19 mouse cellular contexts compared by ENCODE assay signal in the genomic region with DNA sequence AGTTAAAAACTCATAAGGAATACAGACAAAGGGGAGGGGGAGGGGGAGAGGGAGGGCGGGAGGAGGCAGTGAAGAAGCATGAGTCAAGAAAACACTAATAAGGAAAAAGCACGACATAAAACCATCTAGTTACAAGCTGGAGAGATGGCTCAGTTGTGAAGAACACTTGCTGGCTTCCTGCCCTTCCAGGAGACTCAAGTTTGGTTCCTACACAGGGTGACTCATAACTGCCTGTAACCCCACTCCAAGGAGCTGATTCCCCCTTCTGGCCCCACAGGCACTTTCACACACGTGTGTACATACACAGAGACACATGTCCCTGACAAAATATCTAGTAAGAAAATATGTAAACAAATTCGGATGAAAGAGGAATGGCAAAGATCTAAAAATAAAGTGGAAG. TPM values are rescaled to one million over a fixed set of nuclear protein-coding genes. Genes with fewer than 3 reads are reported as not detected.
A peak's percentile ranks its signal among the peaks of the same experiment; 100 is the strongest.
DNase-seq lines count a peak whose midpoint lies in the region; ATAC-seq and TF ChIP-seq lines count a peak whose summit lies in the region.
"Had no signal": no experiment of that assay in that cellular context is flagged by ENCODE, and none has a peak within 500 bp of the region (broad histone marks: within the 10 kb centered on the region; RNA-seq: fewer than 3 reads in every experiment).

No protein-coding gene starts in this region.

- TF ChIP-seq CTCF in MEL (IDR thresholded peaks at IDR 0.05 in 2 of 3, conservative IDR thresholded peaks at IDR 0.05 in 1 of 3; ENCODE audit: control insufficient read depth in 1 of 3, insufficient read depth in 1 of 3, low read depth in 2 of 3, low read length in 3 of 3, poor library complexity in 1 of 3, severe bottlenecking in 1 of 3): no peak

- no peak for TF ChIP-seq POLR2A in MEL (IDR thresholded peaks at IDR 0.05; ENCODE audit: control insufficient read depth in 1 of 2, insufficient read depth in 1 of 2, low read depth in 1 of 2, low read length in 2 of 2, poor library complexity in 1 of 2)

- H3K27ac ChIP-seq in MEL (ENCODE audit: control insufficient read depth, low read depth, low read length): no peak overlapping the region
- no peak overlapping the region for H3K27ac ChIP-seq in midbrain, embryonic 13.5 days
- H3K27ac ChIP-seq: embryonic facial prominence, embryonic 13.5 days; hindbrain, embryonic 15.5 days had no signal

- no peak overlapping the region for H3K9ac ChIP-seq in MEL (ENCODE audit: control insufficient read depth, low read depth, low read length, poor library complexity, severe bottlenecking)
- H3K9ac ChIP-seq in midbrain, embryonic 13.5 days (replicated peaks): no peak overlapping the region
- H3K9ac ChIP-seq: embryonic facial prominence, embryonic 13.5 days; heart, embryonic 12.5 days; hindbrain, embryonic 15.5 days had no signal

- no peaks in the 10 kb centered on the region for H3K9me3 ChIP-seq in MEL (replicated peaks; ENCODE audit: insufficient read depth, low read length)
- H3K9me3 ChIP-seq in midbrain, embryonic 13.5 days: peaks cover 26% of the 10 kb centered on the region

- no peak overlapping the region for H3K4me3 ChIP-seq in MEL (ENCODE audit: control insufficient read depth in 1 of 2, insufficient read depth in 1 of 2, low read depth in 2 of 2, low read length in 2 of 2)
- H3K4me3 ChIP-seq in midbrain, embryonic 13.5 days (replicated peaks): no peak overlapping the region
- H3K4me3 ChIP-seq: embryonic facial prominence, embryonic 13.5 days; heart, embryonic 12.5 days; hindbrain, embryonic 15.5 days had no signal

- WGBS in midbrain, embryonic 13.5 days: 88% methylated on average over 4 of the region's 4 CpGs

- no peaks in the 10 kb centered on the region for H3K79me2 ChIP-seq in MEL (ENCODE audit: control insufficient read depth, insufficient read depth, low read length, poor library complexity)

- H3K4me1 ChIP-seq in MEL (ENCODE audit: control insufficient read depth in 1 of 2, insufficient read depth in 2 of 2, low read length in 2 of 2): no peaks in the 10 kb centered on the region
- no peaks in the 10 kb centered on the region for H3K4me1 ChIP-seq in midbrain, embryonic 13.5 days (replicated peaks)
- H3K4me1 ChIP-seq: embryonic facial prominence, embryonic 13.5 days; heart, embryonic 12.5 days; hindbrain, embryonic 15.5 days had no signal

- TF ChIP-seq RAD21 in MEL (IDR thresholded peaks at IDR 0.05; ENCODE audit: low read depth, low read length): no peak

- DNase-seq in frontal cortex, postnatal 14 days (ENCODE audit: low spot score in 2 of 2): no peak
- DNase-seq in right cerebral cortex, adult 18-20 months: peak; percentile 52
- no peak for DNase-seq in right cerebral cortex, postnatal 10 days (ENCODE audit: low spot score in 2 of 2)
- DNase-seq in MEL (ENCODE audit: low read depth, low spot score): peak; percentile 52
- DNase-seq: adrenal gland, postnatal 14 days; cerebellum, adult 18-20 months; cerebellum, adult 9-11 months; cerebellum, postnatal 36 days; gastrocnemius, postnatal 10 days had no signal

- H3K4me2 ChIP-seq in midbrain, embryonic 13.5 days (replicated peaks): no peak overlapping the region
- H3K4me2 ChIP-seq: embryonic facial prominence, embryonic 13.5 days; heart, embryonic 12.5 days; hindbrain, embryonic 15.5 days had no signal

- H3K36me3 ChIP-seq in MEL (ENCODE audit: control insufficient read depth in 1 of 2, insufficient read depth in 2 of 2, low read length in 2 of 2): 0 out of 4 replicates have a peak, but pooled peaks cover 0 to 3% of the 10 kb centered on the region in 2 experiments
- peaks cover 28% of the 10 kb centered on the region for H3K36me3 ChIP-seq in midbrain, embryonic 13.5 days

- no peak for TF ChIP-seq EP300 in MEL (IDR thresholded peaks at IDR 0.05; ENCODE audit: low read depth in 1 of 2, low read length in 2 of 2)

- ATAC-seq in frontal cortex, adult (ENCODE audit: low TSS enrichment): peak; percentile 97
- no peak for ATAC-seq in midbrain, embryonic 13.5 days
- ATAC-seq in granulocyte monocyte progenitor cell, adult 5-6 weeks (replicated peaks; ENCODE audit: poor library complexity, severe bottlenecking): no peak
- ATAC-seq: activated CD4-positive, CD25-positive, alpha-beta regulatory T cell, adult 4 months; forebrain, embryonic 14.5 days; inflammation-experienced regulatory T-cells, adult 6 months; Patski had no signal

- H3K27me3 ChIP-seq in MEL (ENCODE audit: control insufficient read depth in 1 of 2, insufficient read depth in 2 of 2, low read length in 2 of 2): no peaks in the 10 kb centered on the region
- no peaks in the 10 kb centered on the region for H3K27me3 ChIP-seq in midbrain, embryonic 13.5 days
- H3K27me3 ChIP-seq: embryonic facial prominence, embryonic 13.5 days; heart, embryonic 12.5 days; hindbrain, embryonic 15.5 days; Patski had no signal

TF ChIP-seq in MEL, 35 proteins besides CTCF, POLR2A, EP300 and RAD21:
- TF ChIP-seq MAZ (IDR thresholded peaks at IDR 0.05; ENCODE audit: low read depth, low read length): no peak
- no peak for TF ChIP-seq ZNF384 (IDR thresholded peaks at IDR 0.05; ENCODE audit: low read depth, low read length)
- peak; percentile 96 for TF ChIP-seq TBP (IDR thresholded peaks at IDR 0.05; ENCODE audit: low read depth, low read length)
- no peak for TF ChIP-seq BHLHE40 (IDR thresholded peaks at IDR 0.05; ENCODE audit: borderline replicate concordance, low read depth, low read length)
- no peak for TF ChIP-seq MAX (IDR thresholded peaks at IDR 0.05; ENCODE audit: low read length)
- no peak for TF ChIP-seq POLR2AphosphoS5 (IDR thresholded peaks at IDR 0.05; ENCODE audit: borderline replicate concordance, low read depth, low read length)
- TF ChIP-seq MYB (IDR thresholded peaks at IDR 0.05; ENCODE audit: low read depth, low read length): no peak
- no peak for TF ChIP-seq MYC (IDR thresholded peaks at IDR 0.05; ENCODE audit: low read depth, low read length)
- TF ChIP-seq MXI1 (IDR thresholded peaks at IDR 0.05; ENCODE audit: low read depth, low read length): no peak
- no peak for TF ChIP-seq ZKSCAN1 (IDR thresholded peaks at IDR 0.05; ENCODE audit: low read depth, low read length)
- TF ChIP-seq CHD1 (IDR thresholded peaks at IDR 0.05; ENCODE audit: low read depth, low read length): no peak
- no peak for TF ChIP-seq USF1 (IDR thresholded peaks at IDR 0.05; ENCODE audit: low read depth, low read length)
- 0 out of 2 replicates have a peak, but pooled peaks have one; percentile 52 for TF ChIP-seq UBTF (IDR thresholded peaks at IDR 0.05; ENCODE audit: borderline replicate concordance, insufficient read depth, low read depth, low read length)
- no peak for TF ChIP-seq E2F4 (IDR thresholded peaks at IDR 0.05; ENCODE audit: borderline replicate concordance, low read depth, low read length)
- TF ChIP-seq MEF2A (IDR thresholded peaks at IDR 0.05; ENCODE audit: extremely low read depth, insufficient replicate concordance, low read depth, low read length, poor library complexity, severe bottlenecking): no peak
- no peak for TF ChIP-seq ZC3H11A (IDR thresholded peaks at IDR 0.05; ENCODE audit: low read depth, low read length)
- TF ChIP-seq POLR2AphosphoS2 (IDR thresholded peaks at IDR 0.05; ENCODE audit: low read length): no peak

RNA-seq across cellular contexts. Expression of a gene that starts 46.2 kb away (rescaled TPM):
- total RNA-seq in MEL (2012; rRNA removed): 11.0 and 11.3 TPM in 2 replicates
- 10 to 100 TPM in 1 of 2 experiments, not detected in 1; 10.6 TPM for polyA plus RNA-seq in MEL (2012; ENCODE audit: insufficient read depth in 1 of 2, insufficient read length in 2 of 2, low read depth in 1 of 2, low replicate concordance in 2 of 2, missing spikeins in 1 of 2)
- 21.8 and 26.6 TPM in 2 replicates for polyA plus RNA-seq in midbrain, embryonic 13.5 days (2015; fragmentation: Nextera tagmentation; extraction: Ambion mirVana)
- 21.8 and 33.7 TPM in 2 replicates for total RNA-seq in granulocyte monocyte progenitor cell, adult 5-6 weeks (2014; fragmentation: Nextera tagmentation)
- 30.4 and 31.0 TPM in 2 replicates for total RNA-seq in granulocyte monocyte progenitor cell, adult 5-6 weeks (2017)

Comparison
In these comparisons a context has a peak if more than half of its experiments do, and no peak if none do; other contexts are left out.
1. DNase-seq: peak in right cerebral cortex, adult 18-20 months (single experiment) and MEL (single experiment); none in frontal cortex, postnatal 14 days (0 of 2) and right cerebral cortex, postnatal 10 days (0 of 2).